Mouse (Mus musculus) stomach, embryonic 15.5 days (tissue): ENCODE results near the gene B3gnt5. TPM values are rescaled to one million over a fixed set of nuclear protein-coding genes. Genes with fewer than 3 reads are reported as not detected.
"Not testable (repeated sequence)": the region's sequence is repeated elsewhere in the genome, so short reads cannot be mapped to it uniquely, and the experiment has no call there.

Experiments
- ATAC-seq: fragments of 200-750 bp; cut with Nextera tagmentation; 2 replicates; pipeline ENCODE4 v1.8.0; 2017; ENCODE audit warnings: low read depth, moderate number of reproducible peaks, moderate TSS enrichment; ENCODE audit not compliant: insufficient read depth, low FRiP score
- H3K27ac ChIP-seq: fragments of 300-500 bp; sonication (generic); 2 replicates; pipeline ENCODE4 v1.5.1; 2015; ENCODE audit warnings: mild to moderate bottlenecking, inconsistent platforms
- H3K27me3 ChIP-seq: fragments of 300-500 bp; sonication (generic); replicated peaks from 2 replicates; pipeline ENCODE4 v1.6.1; 2015; ENCODE audit warnings: inconsistent platforms
- H3K36me3 ChIP-seq: fragments of 300-500 bp; sonication (generic); 2 replicates; pipeline ENCODE4 v1.6.1; 2015; ENCODE audit warnings: inconsistent platforms
- H3K4me1 ChIP-seq: fragments of 300-500 bp; sonication (generic); 2 replicates; pipeline ENCODE4 v1.6.1; 2015; ENCODE audit warnings: inconsistent platforms
- H3K4me2 ChIP-seq: fragments of 300-500 bp; sonication (generic); 2 replicates; pipeline ENCODE4 v1.6.1; 2015; ENCODE audit warnings: mild to moderate bottlenecking, inconsistent platforms
- H3K4me3 ChIP-seq: fragments of 300-500 bp; sonication (generic); replicated peaks from 2 replicates; pipeline ENCODE4 v1.5.1; 2015; ENCODE audit warnings: inconsistent platforms
- H3K9ac ChIP-seq: fragments of 300-500 bp; sonication (generic); 2 replicates; pipeline ENCODE4 v1.6.1; 2015; ENCODE audit warnings: inconsistent platforms
- H3K9me3 ChIP-seq: fragments of 300-500 bp; sonication (generic); 2 replicates; pipeline ENCODE4 v1.6.1; 2016; ENCODE audit warnings: inconsistent platforms
- whole genome bisulfite sequencing: fragments of 180-500 bp; shearing (Covaris S2); methylation state at CpG from one replicate; pipeline ENCODE4 v1.1.7; 2015; 5-methylcytosine and 5-hydroxymethylcytosine counted together
- polyA plus RNA-seq: library from polyadenylated mRNA; unstranded; fragments of >200 nt; fragmentation: Nextera tagmentation; extraction: Ambion mirVana; gene quantifications from 2 replicates; pipeline ENCODE4 v1.2.1, GENCODE M21; 2015

B3gnt5 gene
- 13.3 and 13.4 TPM in 2 replicates for polyA plus RNA-seq

- WGBS: under 1% methylated on average over 15 of the region's 15 CpGs
- Histone ChIP-seq H3K9me3 (no peaks in the 10 kb centered on the region), H3K4me3 (peak within 1 kb of the TSS; percentile 66), H3K4me1 (no peaks in the 10 kb centered on the region), H3K4me2 (peak within 1 kb of the TSS; percentile 85), H3K27ac (peak within 1 kb of the TSS; percentile 88), H3K9ac (peak within 1 kb of the TSS; percentile 60), H3K36me3 (no peaks in the 10 kb centered on the region; the same call in 1 of the 2 replicates), H3K27me3 (no peaks in the 10 kb centered on the region)
- ATAC-seq: peak; percentile 94
Measured at GRCm38 (mm10) chr16:19760074-19760473, at the start of gene B3gnt5. Gene B3gnt5 (plus strand): TSS chr16:19760208.

GRCm38 (mm10) chr16:19720959-19721358, 39.0 kb upstream of the B3gnt5 start:
- no peaks in the 10 kb centered on the region for H3K4me1 ChIP-seq
- H3K9ac ChIP-seq: no peak overlapping the region
- H3K9me3 ChIP-seq: no peaks in the 10 kb centered on the region
- WGBS: 43% methylated on average over 2 of the region's 2 CpGs
- H3K27ac ChIP-seq: no peak overlapping the region
- no peak overlapping the region for H3K4me2 ChIP-seq
- H3K4me3 ChIP-seq: no peak overlapping the region
- H3K36me3 ChIP-seq: no peaks in the 10 kb centered on the region
- no peak for ATAC-seq
- H3K27me3 ChIP-seq: no peaks in the 10 kb centered on the region

- H3K36me3 ChIP-seq, H3K9me3 ChIP-seq, H3K4me2 ChIP-seq, H3K27me3 ChIP-seq, H3K27ac ChIP-seq, H3K9ac ChIP-seq, ATAC-seq, H3K4me1 ChIP-seq, H3K4me3 ChIP-seq: not testable (repeated sequence)
- WGBS: 32% methylated on average over 2 of the region's 2 CpGs
Measured at GRCm38 (mm10) chr16:19724139-19724538, 35.9 kb upstream of the B3gnt5 start.

GRCm38 (mm10) chr16:19732896-19733295, 27.1 kb upstream of the B3gnt5 start:
- WGBS: 90% methylated on average over 1 of the region's 1 CpGs

GRCm38 (mm10) chr16:19760505-19761496, 793 bp downstream of the B3gnt5 start:
- H3K4me2 ChIP-seq: peak overlapping the region; percentile 85
- H3K36me3 ChIP-seq: no peaks in the 10 kb centered on the region; the same call in 1 of the 2 replicates
- peak overlapping the region; percentile 88 for H3K27ac ChIP-seq
- H3K9me3 ChIP-seq: no peaks in the 10 kb centered on the region
- H3K9ac ChIP-seq: peak overlapping the region; percentile 60
- peak; percentile 57 for ATAC-seq
- H3K4me3 ChIP-seq: peak overlapping the region; percentile 66
- WGBS: under 1% methylated on average over 61 of the region's 61 CpGs
- no peaks in the 10 kb centered on the region for H3K4me1 ChIP-seq
- no peaks in the 10 kb centered on the region for H3K27me3 ChIP-seq

More at GRCm38 (mm10) chr16:19732896-19733295, 27.1 kb upstream of the B3gnt5 start:
- Histone ChIP-seq H3K4me3 (no peak overlapping the region), H3K27ac (no peak overlapping the region), H3K27me3 (no peaks in the 10 kb centered on the region), H3K36me3 (no peaks in the 10 kb centered on the region), H3K9ac (no peak overlapping the region), H3K9me3 (no peaks in the 10 kb centered on the region), H3K4me1 (no peaks in the 10 kb centered on the region), H3K4me2 (no peak overlapping the region)
- no peak for ATAC-seq

GRCm38 (mm10) chr16:19761691-19762090, 1.7 kb downstream of the B3gnt5 start:
- H3K4me1 ChIP-seq: no peaks in the 10 kb centered on the region

GRCm38 (mm10) chr16:19766107-19766506, 6.1 kb downstream of the B3gnt5 start:
- ATAC-seq: no peak
- Histone ChIP-seq H3K27ac (no peak overlapping the region), H3K4me2 (no peak overlapping the region), H3K36me3 (peaks cover 5% of the 10 kb centered on the region), H3K9me3 (no peaks in the 10 kb centered on the region), H3K9ac (no peak overlapping the region), H3K27me3 (no peaks in the 10 kb centered on the region), H3K4me1 (no peaks in the 10 kb centered on the region), H3K4me3 (no peak overlapping the region)
- WGBS: 97% methylated on average over 3 of the region's 3 CpGs

More at GRCm38 (mm10) chr16:19761691-19762090, 1.7 kb downstream of the B3gnt5 start:
- peak overlapping the region; percentile 85 for H3K4me2 ChIP-seq
- no peaks in the 10 kb centered on the region for H3K27me3 ChIP-seq
- H3K4me3 ChIP-seq: peak overlapping the region; percentile 66
- H3K9me3 ChIP-seq: no peaks in the 10 kb centered on the region
- ATAC-seq: no peak
- 31% methylated on average over 1 of the region's 1 CpGs for WGBS
- no peak overlapping the region for H3K27ac ChIP-seq
- H3K36me3 ChIP-seq: peaks cover 5% of the 10 kb centered on the region
- H3K9ac ChIP-seq: no peak overlapping the region

- Histone ChIP-seq H3K9ac (no peak overlapping the region), H3K4me1 (no peaks in the 10 kb centered on the region), H3K27ac (no peak overlapping the region), H3K36me3 (peaks cover 5% of the 10 kb centered on the region), H3K9me3 (no peaks in the 10 kb centered on the region), H3K4me2 (no peak overlapping the region), H3K4me3 (no peak overlapping the region), H3K27me3 (no peaks in the 10 kb centered on the region)
- ATAC-seq: no peak
- WGBS: 91% methylated on average over 5 of the region's 5 CpGs
Measured at GRCm38 (mm10) chr16:19768046-19768445, 8.0 kb downstream of the B3gnt5 start.

- Histone ChIP-seq H3K4me2 (no peak overlapping the region), H3K27me3 (no peaks in the 10 kb centered on the region), H3K9me3 (no peaks in the 10 kb centered on the region), H3K4me3 (no peak overlapping the region), H3K36me3 (no peaks in the 10 kb centered on the region), H3K9ac (no peak overlapping the region), H3K27ac (no peak overlapping the region), H3K4me1 (no peaks in the 10 kb centered on the region)
- ATAC-seq: no peak
Measured at GRCm38 (mm10) chr16:19772013-19772412, 12.0 kb downstream of the B3gnt5 start.

- H3K9ac ChIP-seq: no peak overlapping the region
- no peaks in the 10 kb centered on the region for H3K36me3 ChIP-seq
- no peaks in the 10 kb centered on the region for H3K27me3 ChIP-seq
- no peak for ATAC-seq
- no peak overlapping the region for H3K27ac ChIP-seq
- H3K4me1 ChIP-seq: no peaks in the 10 kb centered on the region
- no peaks in the 10 kb centered on the region for H3K9me3 ChIP-seq
- H3K4me2 ChIP-seq: no peak overlapping the region
- H3K4me3 ChIP-seq: no peak overlapping the region
- WGBS: 62% methylated on average over 12 of the region's 12 CpGs
Measured at GRCm38 (mm10) chr16:19786386-19787090, 26.5 kb downstream of the B3gnt5 start.

- ATAC-seq: no peak
- WGBS: 78% methylated on average over 2 of the region's 2 CpGs
- no peaks in the 10 kb centered on the region for H3K4me1 ChIP-seq
Measured at GRCm38 (mm10) chr16:19789914-19790313, 29.9 kb downstream of the B3gnt5 start.

GRCm38 (mm10) chr16:19818801-19819200, 58.8 kb downstream of the B3gnt5 start:
- Histone ChIP-seq H3K36me3 (no peaks in the 10 kb centered on the region), H3K27me3 (no peaks in the 10 kb centered on the region), H3K9ac (no peak overlapping the region), H3K4me3 (no peak overlapping the region), H3K4me1 (no peaks in the 10 kb centered on the region), H3K27ac (no peak overlapping the region), H3K4me2 (no peak overlapping the region), H3K9me3 (no peaks in the 10 kb centered on the region)
- no peak for ATAC-seq
- WGBS: 61% methylated on average over 2 of the region's 2 CpGs

More at GRCm38 (mm10) chr16:19789914-19790313, 29.9 kb downstream of the B3gnt5 start:
- H3K9ac ChIP-seq: no peak overlapping the region
- no peak overlapping the region for H3K27ac ChIP-seq
- H3K4me2 ChIP-seq: no peak overlapping the region
- H3K9me3 ChIP-seq: no peaks in the 10 kb centered on the region
- H3K36me3 ChIP-seq: no peaks in the 10 kb centered on the region
- H3K27me3 ChIP-seq: no peaks in the 10 kb centered on the region
- H3K4me3 ChIP-seq: no peak overlapping the region
